Mouse (Mus musculus) myocyte (in vitro differentiated cells): ENCODE data around the gene Fen1. TPM values are rescaled to one million over a fixed set of nuclear protein-coding genes. Genes with fewer than 3 reads are reported as not detected.
"Not testable (repeated sequence)": the region's sequence is repeated elsewhere in the genome, so short reads cannot be mapped to it uniquely, and the experiment has no call there.

ENCODE experiments used
- H3K27me3 ChIP-seq: one replicate; pipeline ENCODE4 v1.6.1; 2011; ENCODE audit not compliant: control insufficient read depth, insufficient read depth, insufficient read length
- H3K36me3 ChIP-seq: one replicate; pipeline ENCODE4 v1.6.1; 2011; ENCODE audit not compliant: control insufficient read depth, insufficient read depth
- H3K4me2 ChIP-seq: one replicate; pipeline ENCODE4 v1.6.1; 2011; ENCODE audit warnings: low read depth, control low read depth
- H3K4me3 ChIP-seq: one replicate; pipeline ENCODE4 v1.5.1; 2011; ENCODE audit warnings: mild to moderate bottlenecking, control low read depth, moderate library complexity
- H3K79me2 ChIP-seq: one replicate; pipeline ENCODE4 v1.6.1; 2011; ENCODE audit not compliant: control insufficient read depth, insufficient read depth
- H3ac ChIP-seq: one replicate; pipeline ENCODE4 v1.6.1; 2011; ENCODE audit not compliant: control insufficient read depth, insufficient read length
- CEBPB ChIP-seq: IDR thresholded peaks from 2 replicates; pipeline ENCODE4 v1.6.1; 2011; ENCODE audit warnings: mild to moderate bottlenecking, moderate library complexity; ENCODE audit not compliant: poor library complexity, insufficient read depth, severe bottlenecking
- E2F4 ChIP-seq: IDR thresholded peaks from one replicate; pipeline ENCODE4 v1.6.1; 2011; ENCODE audit warnings: mild to moderate bottlenecking, control low read depth, moderate library complexity; ENCODE audit not compliant: insufficient read depth
- MAX ChIP-seq: IDR thresholded peaks from one replicate; pipeline ENCODE4 v1.6.1; 2011; ENCODE audit warnings: low read depth, mild to moderate bottlenecking, control low read depth
- MYOD1 ChIP-seq, 3 experiments: IDR thresholded peaks; one replicate each; pipeline ENCODE4 v1.6.1; 2011; ENCODE audit warnings: control low read depth in 2 of 3, low read depth in 2 of 3, mild to moderate bottlenecking in 2 of 3, moderate library complexity in 1 of 3; ENCODE audit not compliant: insufficient read length in 2 of 3, control insufficient read depth in 1 of 3
- MYOG ChIP-seq, 3 experiments: IDR thresholded peaks; one replicate each; pipeline ENCODE4 v1.6.1; 2011; ENCODE audit warnings: control low read depth in 2 of 3, low read depth in 2 of 3, mild to moderate bottlenecking in 2 of 3; ENCODE audit not compliant: insufficient read length in 2 of 3, control insufficient read depth in 1 of 3, insufficient read depth in 1 of 3
- POLR2A ChIP-seq: IDR thresholded peaks from one replicate; pipeline ENCODE4 v1.6.1; 2011; ENCODE audit warnings: low read depth, mild to moderate bottlenecking, control low read depth, moderate library complexity; ENCODE audit not compliant: insufficient read length
- POLR2AphosphoS2 ChIP-seq: IDR thresholded peaks from one replicate; pipeline ENCODE4 v1.6.1; 2011; ENCODE audit warnings: low read depth, control low read depth; ENCODE audit not compliant: insufficient read length
- REST ChIP-seq: IDR thresholded peaks from one replicate; pipeline ENCODE4 v1.6.1; 2011; ENCODE audit warnings: mild to moderate bottlenecking, control low read depth, moderate library complexity; ENCODE audit not compliant: insufficient read depth, insufficient read length
- SRF ChIP-seq: IDR thresholded peaks from one replicate; pipeline ENCODE4 v1.6.1; 2011; ENCODE audit warnings: low read depth; ENCODE audit not compliant: control insufficient read depth, insufficient read length
- TCF12 ChIP-seq: IDR thresholded peaks from one replicate; pipeline ENCODE4 v1.6.1; 2011; ENCODE audit warnings: mild to moderate bottlenecking, control low read depth; ENCODE audit not compliant: poor library complexity, insufficient read depth, severe bottlenecking
- TCF3 ChIP-seq: IDR thresholded peaks from one replicate; pipeline ENCODE4 v1.6.1; 2011; ENCODE audit warnings: low read depth, control low read depth; ENCODE audit not compliant: insufficient read length
- USF1 ChIP-seq: IDR thresholded peaks from one replicate; pipeline ENCODE4 v1.6.1; 2011; ENCODE audit warnings: low read depth, mild to moderate bottlenecking, control low read depth, moderate library complexity
- polyA plus RNA-seq: library from polyadenylated mRNA; unstranded; fragments of >200 nt; fragmentation: generic; extraction: Trizol; gene quantifications from one replicate; pipeline ENCODE4 v1.2.1, GENCODE M21; 2012; ENCODE audit warnings: missing spikeins

Gene Fen1
- polyA plus RNA-seq, 1 experiment, result 14.1 TPM

DNA sequence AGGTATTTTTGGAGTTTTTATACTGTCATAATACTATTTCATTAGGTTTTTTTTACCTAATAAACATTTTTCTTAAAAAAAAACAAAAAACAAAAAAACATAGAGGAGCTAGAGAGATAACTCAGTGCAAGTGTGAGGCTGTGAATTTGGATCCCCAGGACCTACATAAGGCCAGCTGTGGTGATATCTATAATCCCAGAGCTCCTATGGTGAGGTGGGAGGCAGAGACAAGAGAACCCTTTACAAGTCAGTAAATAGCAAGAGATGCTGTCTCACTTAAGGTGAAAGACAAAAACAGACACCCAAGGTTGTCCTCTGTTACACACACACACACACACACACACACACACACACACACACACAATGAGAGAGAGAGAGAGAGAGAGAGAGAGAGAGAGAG lies 34.8 kb downstream of the Fen1 start:
- no peak overlapping the region for H3ac ChIP-seq
- H3K4me2 ChIP-seq, result no peak overlapping the region
- no peaks in the 10 kb centered on the region for H3K79me2 ChIP-seq
- TF ChIP-seq TCF12 (no peak), POLR2AphosphoS2 (no peak), MAX (no peak), POLR2A (no peak), USF1 (no peak), MYOG (IDR thresholded peaks at IDR 0.05; ENCODE audit: control insufficient read depth in 1 of 3, insufficient read depth in 1 of 3, insufficient read length in 2 of 3, low read depth in 2 of 3) (no peak), E2F4 (no peak), REST (no peak)
- H3K4me3 ChIP-seq, result no peak overlapping the region
- H3K27me3 ChIP-seq, result no peaks in the 10 kb centered on the region
- no peaks in the 10 kb centered on the region for H3K36me3 ChIP-seq

DNA sequence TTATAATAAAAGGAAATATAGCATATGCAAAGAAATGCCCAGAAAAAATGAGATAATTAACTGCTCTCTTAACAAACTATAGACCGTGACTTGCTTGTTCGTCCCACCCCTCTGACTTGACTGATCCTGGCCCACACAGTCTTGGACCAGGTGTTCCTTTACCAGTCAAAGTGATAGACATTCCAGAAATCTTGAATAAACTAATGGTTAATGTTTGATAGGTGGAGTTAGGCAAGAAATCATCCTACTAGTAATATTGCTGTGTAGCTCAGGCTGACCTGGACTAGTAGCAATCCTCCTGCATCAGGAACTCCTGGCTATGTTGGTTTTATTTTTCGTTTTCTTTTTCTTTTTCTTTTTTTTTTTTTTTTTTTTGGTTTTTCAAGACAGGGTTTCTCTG lies 35.5 kb downstream of the Fen1 start:
- H3K27me3 ChIP-seq, result no peaks in the 10 kb centered on the region
- H3K4me3 ChIP-seq, result no peak overlapping the region
- no peak for TF ChIP-seq POLR2AphosphoS2
- no peak for TF ChIP-seq SRF
- TF ChIP-seq POLR2A, result no peak
- TF ChIP-seq TCF12, result no peak
- TF ChIP-seq USF1, result no peak
- no peak for TF ChIP-seq MYOG (IDR thresholded peaks at IDR 0.05; ENCODE audit: control insufficient read depth in 1 of 3, insufficient read depth in 1 of 3, insufficient read length in 2 of 3, low read depth in 2 of 3)
- TF ChIP-seq MAX, result no peak
- H3ac ChIP-seq, result no peak overlapping the region
- H3K79me2 ChIP-seq, result no peaks in the 10 kb centered on the region
- no peaks in the 10 kb centered on the region for H3K36me3 ChIP-seq
- no peak overlapping the region for H3K4me2 ChIP-seq

GRCm38 (mm10) chr19:10167951-10168350 lies 36.0 kb downstream of the Fen1 start:
- no peaks in the 10 kb centered on the region for H3K79me2 ChIP-seq
- H3K4me3 ChIP-seq, result no peak overlapping the region
- no peaks in the 10 kb centered on the region for H3K27me3 ChIP-seq
- H3ac ChIP-seq, result no peak overlapping the region
- H3K4me2 ChIP-seq, result no peak overlapping the region
- no peak for TF ChIP-seq MAX
- TF ChIP-seq TCF3, result no peak
- no peak for TF ChIP-seq TCF12
- TF ChIP-seq SRF, result no peak
- TF ChIP-seq MYOD1 (IDR thresholded peaks at IDR 0.05; ENCODE audit: control insufficient read depth in 1 of 3, insufficient read length in 2 of 3, low read depth in 2 of 3), result no peak
- TF ChIP-seq MYOG (IDR thresholded peaks at IDR 0.05; ENCODE audit: control insufficient read depth in 1 of 3, insufficient read depth in 1 of 3, insufficient read length in 2 of 3, low read depth in 2 of 3), result no peak
- TF ChIP-seq POLR2A, result no peak
- TF ChIP-seq E2F4, result no peak
- TF ChIP-seq CEBPB, result no peak
- TF ChIP-seq POLR2AphosphoS2, result no peak
- no peak for TF ChIP-seq REST
- TF ChIP-seq USF1, result no peak
- H3K36me3 ChIP-seq, result no peaks in the 10 kb centered on the region

- Histone ChIP-seq H3K4me2 (no peak overlapping the region), H3K4me3 (no peak overlapping the region), H3K36me3 (no peaks in the 10 kb centered on the region), H3ac (no peak overlapping the region), H3K27me3 (no peaks in the 10 kb centered on the region), H3K79me2 (no peaks in the 10 kb centered on the region)
- TF ChIP-seq TCF12, result no peak
- no peak for TF ChIP-seq SRF
- no peak for TF ChIP-seq CEBPB
Measured at GRCm38 (mm10) chr19:10167112-10167511, 36.9 kb downstream of the Fen1 start.

GRCm38 (mm10) chr19:10165928-10166327 lies 38.0 kb downstream of the Fen1 start:
- H3K4me2 ChIP-seq, H3K79me2 ChIP-seq, H3ac ChIP-seq, H3K27me3 ChIP-seq, H3K4me3 ChIP-seq, H3K36me3 ChIP-seq: not testable (repeated sequence)

- Histone ChIP-seq H3K4me2 (no peak overlapping the region), H3ac (no peak overlapping the region), H3K36me3 (no peaks in the 10 kb centered on the region), H3K79me2 (no peaks in the 10 kb centered on the region), H3K27me3 (no peaks in the 10 kb centered on the region), H3K4me3 (no peak overlapping the region)
- TF ChIP-seq MYOD1 (IDR thresholded peaks at IDR 0.05; ENCODE audit: control insufficient read depth in 1 of 3, insufficient read length in 2 of 3, low read depth in 2 of 3) (no peak), TCF3 (no peak), USF1 (no peak), CEBPB (no peak), TCF12 (no peak), SRF (no peak), POLR2AphosphoS2 (no peak), REST (no peak), E2F4 (no peak), MYOG (IDR thresholded peaks at IDR 0.05; ENCODE audit: control insufficient read depth in 1 of 3, insufficient read depth in 1 of 3, insufficient read length in 2 of 3, low read depth in 2 of 3) (no peak), MAX (no peak), POLR2A (no peak)
Measured at GRCm38 (mm10) chr19:10163896-10164295, 40.1 kb downstream of the Fen1 start.
